Mouse (Mus musculus) kidney, postnatal 0 days (tissue): ENCODE results near the gene Zcchc9. TPM values are rescaled to one million over a fixed set of nuclear protein-coding genes. Genes with fewer than 3 reads are reported as not detected.

Source experiments
- ATAC-seq: fragments of 200-750 bp; cut with Nextera tagmentation; replicated peaks from 2 replicates; pipeline ENCODE4 v1.8.0; 2017; ENCODE audit warnings: low read depth, moderate number of reproducible peaks, moderate TSS enrichment, moderate library complexity; ENCODE audit not compliant: low FRiP score
- DNase-seq: peaks from one replicate; pipeline ENCODE4 v3.0.0-alpha.2; 2016; ENCODE audit warnings: low spot score
- H3K27ac ChIP-seq: fragments of 300-500 bp; sonication (generic); 2 replicates; pipeline ENCODE4 v1.5.1; 2014; ENCODE audit warnings: mild to moderate bottlenecking
- H3K27me3 ChIP-seq: fragments of 300-500 bp; sonication (generic); 2 replicates; pipeline ENCODE4 v1.6.1; 2014; ENCODE audit warnings: low read length, mixed read lengths; ENCODE audit not compliant: insufficient read depth
- H3K36me3 ChIP-seq: fragments of 300-500 bp; sonication (generic); 2 replicates; pipeline ENCODE4 v1.6.1; 2014; ENCODE audit warnings: low read length, mixed read lengths; ENCODE audit not compliant: insufficient read depth
- H3K4me1 ChIP-seq: fragments of 300-500 bp; sonication (generic); replicated peaks from 2 replicates; pipeline ENCODE4 v1.6.1; 2014; ENCODE audit warnings: antibody characterized with exemption, low read length, mixed read lengths; ENCODE audit not compliant: insufficient read depth
- H3K4me2 ChIP-seq: fragments of 300-500 bp; sonication (generic); 2 replicates; pipeline ENCODE4 v1.6.1; 2014; ENCODE audit warnings: mild to moderate bottlenecking, low read length, moderate library complexity, mixed read lengths
- H3K4me3 ChIP-seq: fragments of 300-500 bp; sonication (generic); replicated peaks from 2 replicates; pipeline ENCODE4 v1.5.1; 2014; ENCODE audit warnings: low read depth, low read length
- H3K9ac ChIP-seq: fragments of 300-500 bp; sonication (generic); 2 replicates; pipeline ENCODE4 v1.6.1; 2014; ENCODE audit warnings: low read depth, low read length
- H3K9me3 ChIP-seq: fragments of 300-500 bp; sonication (generic); replicated peaks from 2 replicates; pipeline ENCODE4 v1.6.1; 2016; ENCODE audit warnings: low read length, inconsistent platforms, mixed read lengths
- CTCF ChIP-seq: IDR thresholded peaks from 2 replicates; pipeline ENCODE4 v1.5.1; 2016; ENCODE audit warnings: antibody characterized with exemption, low read depth, mild to moderate bottlenecking, moderate library complexity
- WGBS: fragments of 180-500 bp; shearing (Covaris S2); extraction: QIAGEN DNeasy Blood & Tissue Kit; methylation state at CpG from one replicate; pipeline ENCODE4 v1.1.7; 2014; 5-methylcytosine and 5-hydroxymethylcytosine counted together
- polyA plus RNA-seq: library from polyadenylated mRNA; unstranded; fragments of >200 nt; fragmentation: Nextera tagmentation; extraction: Ambion mirVana; gene quantifications from 2 replicates; pipeline ENCODE4 v1.2.1, GENCODE M21; 2015

Gene Zcchc9
- polyA plus RNA-seq, 1 experiment from 2014 or later: 22.5 TPM

DNA sequence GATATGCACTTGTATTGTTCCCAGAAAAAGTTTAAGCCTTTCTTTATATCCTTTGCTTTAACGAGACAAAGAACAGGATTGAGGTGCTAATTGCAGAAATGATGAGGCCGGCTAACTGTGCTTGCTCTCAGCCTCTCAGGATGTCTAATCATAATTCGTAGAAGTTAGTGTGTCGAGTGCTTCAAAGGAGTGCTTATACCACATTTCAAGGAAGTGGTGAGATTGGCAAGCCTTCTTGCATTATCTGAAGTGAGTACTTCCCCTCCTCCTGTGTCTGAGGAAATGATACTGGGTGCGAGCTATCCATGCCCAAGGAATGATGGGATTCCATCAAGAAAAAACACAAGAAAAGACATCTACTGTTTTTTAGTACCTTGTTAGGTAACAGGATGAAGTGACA, 7.2 kb upstream of the Zcchc9 start:
- 94% methylated on average over 5 of the region's 5 CpGs for WGBS
- H3K27me3 ChIP-seq: no peaks in the 10 kb centered on the region
- no peak overlapping the region for H3K4me3 ChIP-seq
- DNase-seq (no peak), ATAC-seq (no peak)
- no peak overlapping the region for H3K4me2 ChIP-seq
- no peaks in the 10 kb centered on the region for H3K36me3 ChIP-seq
- TF ChIP-seq CTCF: no peak
- no peaks in the 10 kb centered on the region for H3K9me3 ChIP-seq
- no peak overlapping the region for H3K27ac ChIP-seq
- no peak overlapping the region for H3K9ac ChIP-seq
- H3K4me1 ChIP-seq: no peaks in the 10 kb centered on the region

DNA sequence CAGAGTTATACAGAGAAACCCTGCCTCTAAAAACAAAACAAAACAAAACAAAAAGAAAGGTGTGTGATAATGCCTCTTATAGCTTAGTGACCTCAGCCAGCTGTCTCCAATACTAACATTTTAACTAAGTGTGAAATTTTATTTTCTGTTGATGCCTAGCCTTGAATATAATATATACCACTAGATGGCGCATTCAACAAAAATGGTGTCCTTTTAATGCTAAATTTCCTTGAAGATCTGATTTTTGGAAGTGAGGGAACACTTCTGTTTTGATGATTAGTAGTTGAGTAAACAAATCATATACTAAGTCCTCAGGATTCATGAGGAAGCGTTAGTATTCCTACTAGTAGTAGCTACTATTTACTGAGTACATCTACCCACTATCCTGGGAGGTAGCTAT, 2.0 kb upstream of the Zcchc9 start:
- Histone ChIP-seq H3K36me3 (peaks cover 6% of the 10 kb centered on the region; the same call in 1 of the 2 replicates), H3K27me3 (no peaks in the 10 kb centered on the region), H3K9me3 (no peaks in the 10 kb centered on the region), H3K4me2 (no peak overlapping the region), H3K9ac (no peak overlapping the region), H3K4me1 (no peaks in the 10 kb centered on the region; the same call in 1 of the 2 replicates), H3K4me3 (no peak overlapping the region), H3K27ac (no peak overlapping the region)
- DNase-seq: peak; percentile 76
- no peak for ATAC-seq
- 40% methylated on average over 2 of the region's 2 CpGs for WGBS
- TF ChIP-seq CTCF: peak; percentile 75

DNA sequence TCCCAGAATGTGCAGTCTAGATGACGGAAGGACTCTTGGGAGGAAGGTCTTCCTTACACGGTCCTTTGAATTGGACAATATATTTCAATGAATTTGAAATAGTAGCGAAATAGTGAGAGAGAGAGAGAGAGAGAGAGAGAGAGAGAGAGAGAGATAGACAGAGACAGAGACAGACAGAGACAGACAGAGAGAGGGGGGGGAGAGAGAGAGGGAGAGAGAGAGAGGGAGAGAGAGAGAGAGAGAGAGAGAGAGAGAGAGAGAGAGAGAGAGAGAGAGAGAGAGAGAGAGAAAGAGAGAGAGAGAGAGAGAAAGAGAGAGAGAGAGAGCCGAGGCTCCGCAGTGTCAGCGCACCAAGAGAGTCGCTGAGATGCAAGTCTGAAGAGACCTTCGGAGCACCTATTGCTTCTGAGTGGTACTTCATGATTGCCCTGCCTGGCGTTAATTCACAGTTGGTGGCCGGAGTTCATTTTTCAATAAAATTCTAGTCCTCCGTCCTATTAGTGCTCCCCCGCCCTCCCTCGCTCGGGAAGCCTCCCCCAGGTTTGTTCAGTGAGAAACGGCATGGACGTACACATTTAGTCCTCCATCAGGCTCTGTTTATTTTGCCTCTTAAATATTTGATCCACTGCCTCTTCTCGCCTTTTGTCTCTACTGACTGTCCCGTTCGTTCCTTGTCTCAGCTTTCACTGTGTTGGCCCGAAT, 520 bp upstream of the Zcchc9 start:
- TF ChIP-seq CTCF: no peak
- H3K27ac ChIP-seq: peak overlapping the region; percentile 93
- peak overlapping the region; percentile 63 for H3K4me2 ChIP-seq
- ATAC-seq (no peak), DNase-seq (peak; percentile 50)
- H3K9ac ChIP-seq: peak overlapping the region; percentile 85
- peaks cover 6% of the 10 kb centered on the region; the same call in 1 of the 2 replicates for H3K36me3 ChIP-seq
- H3K4me3 ChIP-seq: peak overlapping the region; percentile 76
- no peaks in the 10 kb centered on the region; the same call in 1 of the 2 replicates for H3K4me1 ChIP-seq
- H3K27me3 ChIP-seq: no peaks in the 10 kb centered on the region
- WGBS: 23% methylated on average over 20 of the region's 20 CpGs
- no peaks in the 10 kb centered on the region for H3K9me3 ChIP-seq

DNA sequence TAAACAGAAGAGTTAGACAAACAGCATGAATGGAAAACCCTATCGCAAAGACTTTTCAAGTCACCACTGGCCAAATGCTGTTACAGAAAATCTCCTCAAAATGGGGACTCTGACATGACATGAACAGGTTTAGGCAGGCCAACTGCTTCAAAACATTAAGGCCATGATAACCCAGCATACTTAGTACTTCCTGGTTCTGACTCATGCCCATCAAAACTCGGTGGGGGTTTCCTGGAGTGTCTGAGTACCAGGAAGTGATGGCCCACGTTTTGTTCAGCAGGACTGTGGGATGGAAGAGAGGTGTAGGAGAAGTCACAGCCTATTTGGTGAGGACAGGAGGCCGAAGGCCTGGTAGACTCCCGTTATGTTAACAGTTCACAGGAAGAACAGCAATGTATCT, 5.8 kb downstream of the Zcchc9 start:
- H3K4me2 ChIP-seq: no peak overlapping the region
- no peak overlapping the region for H3K4me3 ChIP-seq
- H3K9me3 ChIP-seq: no peaks in the 10 kb centered on the region
- H3K9ac ChIP-seq: no peak overlapping the region
- H3K27ac ChIP-seq: no peak overlapping the region
- no peak for ATAC-seq
- H3K27me3 ChIP-seq: no peaks in the 10 kb centered on the region
- TF ChIP-seq CTCF: no peak
- no peak for DNase-seq
- peaks cover 36% of the 10 kb centered on the region for H3K36me3 ChIP-seq
- WGBS: 84% methylated on average over 5 of the region's 5 CpGs
- no peaks in the 10 kb centered on the region for H3K4me1 ChIP-seq

DNA sequence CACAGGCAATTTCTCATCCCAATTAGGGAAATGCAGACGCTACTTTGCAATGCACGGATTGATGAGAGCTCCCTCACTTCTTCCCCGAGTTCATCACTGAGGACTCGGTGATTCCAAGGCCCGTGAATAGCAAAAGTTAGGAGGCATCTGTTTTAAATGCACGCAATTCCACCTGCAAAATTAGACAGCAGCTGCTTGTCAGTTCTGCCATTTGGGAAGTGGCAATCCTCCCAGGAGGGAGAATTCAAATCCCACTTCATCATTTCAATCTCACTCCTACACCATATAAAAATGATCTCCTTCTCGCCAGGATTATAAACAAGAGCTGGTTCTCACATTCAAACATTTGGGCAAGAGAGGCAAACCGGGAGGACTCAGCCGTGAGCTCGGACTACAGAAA, 10.1 kb downstream of the Zcchc9 start:
- TF ChIP-seq CTCF: no peak
- Histone ChIP-seq H3K36me3 (peaks cover 35% of the 10 kb centered on the region), H3K9ac (no peak overlapping the region), H3K4me1 (no peaks in the 10 kb centered on the region), H3K9me3 (no peaks in the 10 kb centered on the region), H3K27me3 (no peaks in the 10 kb centered on the region), H3K4me2 (no peak overlapping the region), H3K27ac (no peak overlapping the region), H3K4me3 (no peak overlapping the region)
- DNase-seq (no peak), ATAC-seq (no peak)
- WGBS: 93% methylated on average over 10 of the region's 10 CpGs

DNA sequence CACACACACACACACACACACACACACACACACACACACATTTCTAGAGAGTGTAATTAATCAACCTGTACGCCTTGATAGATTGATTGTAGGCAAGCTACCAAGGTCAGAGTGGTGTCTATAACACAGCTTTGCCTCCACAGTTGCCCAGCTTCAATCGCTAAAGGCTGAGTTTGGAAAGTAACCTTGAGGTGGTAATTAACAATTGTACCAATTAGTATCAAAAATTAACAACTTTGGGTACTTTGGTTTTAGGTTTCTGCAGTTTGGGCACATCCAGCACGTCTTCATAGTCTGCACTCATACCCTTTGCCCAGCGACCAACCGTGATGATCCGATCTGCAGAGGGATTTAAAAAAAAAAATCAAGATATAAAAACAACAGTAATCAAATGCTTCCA, 10.6 kb downstream of the Zcchc9 start:
- no peaks in the 10 kb centered on the region for H3K9me3 ChIP-seq
- no peak for ATAC-seq
- peaks cover 35% of the 10 kb centered on the region for H3K36me3 ChIP-seq
- WGBS: 82% methylated on average over 6 of the region's 6 CpGs
- DNase-seq: no peak
- H3K4me3 ChIP-seq: no peak overlapping the region
- H3K4me1 ChIP-seq: no peaks in the 10 kb centered on the region
- no peak overlapping the region for H3K27ac ChIP-seq
- no peak overlapping the region for H3K4me2 ChIP-seq
- H3K9ac ChIP-seq: no peak overlapping the region
- no peak for TF ChIP-seq CTCF
- H3K27me3 ChIP-seq: no peaks in the 10 kb centered on the region

DNA sequence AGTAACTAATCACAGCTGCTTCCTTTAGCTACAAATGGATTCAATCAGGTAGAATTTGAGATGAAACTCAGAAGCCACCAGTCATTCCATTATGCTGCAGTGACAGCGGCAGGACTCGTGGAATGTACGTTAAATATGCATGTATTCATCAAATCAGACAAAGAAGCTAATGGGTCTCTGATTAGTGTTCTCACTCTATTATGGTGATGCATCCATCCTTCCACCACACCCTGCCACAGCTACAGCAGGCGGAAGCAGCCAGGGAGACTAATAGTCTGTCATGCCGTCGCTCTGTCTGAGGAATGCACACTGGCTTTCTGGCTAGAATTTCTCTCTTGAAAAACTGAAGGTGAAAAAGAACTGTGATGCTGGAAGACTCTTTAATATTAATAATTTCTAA, 11.5 kb downstream of the Zcchc9 start:
- H3K27me3 ChIP-seq: no peaks in the 10 kb centered on the region
- DNase-seq: no peak
- peaks cover 35% of the 10 kb centered on the region for H3K36me3 ChIP-seq
- WGBS: 94% methylated on average over 6 of the region's 6 CpGs
- H3K4me2 ChIP-seq: no peak overlapping the region
- H3K27ac ChIP-seq: no peak overlapping the region
- no peaks in the 10 kb centered on the region for H3K4me1 ChIP-seq
- no peak for ATAC-seq
- H3K9ac ChIP-seq: no peak overlapping the region
- H3K9me3 ChIP-seq: no peaks in the 10 kb centered on the region
- TF ChIP-seq CTCF: no peak
- no peak overlapping the region for H3K4me3 ChIP-seq
